Mouse (Mus musculus) liver, embryonic 14.5 days (tissue): ENCODE results near the gene Krba1. TPM values are rescaled to one million over a fixed set of nuclear protein-coding genes. Genes with fewer than 3 reads are reported as not detected.

Source experiments
- ATAC-seq: fragments of 200-750 bp; cut with Nextera tagmentation; 2 replicates; pipeline ENCODE4 v1.8.0; 2017; ENCODE audit warnings: moderate number of reproducible peaks, mild to moderate bottlenecking, moderate library complexity; ENCODE audit not compliant: insufficient read depth
- DNase-seq, 3 experiments: peaks; one replicate each; pipeline ENCODE4 v3.0.0-alpha.2; 2012 to 2013; ENCODE audit warnings: low read depth in 3 of 3, low spot score in 3 of 3
- H3K27ac ChIP-seq: fragments of 300-500 bp; sonication (generic); 2 replicates; pipeline ENCODE4 v1.5.1; 2014; ENCODE audit warnings: moderate library complexity, mild to moderate bottlenecking, control low read depth, inconsistent platforms
- H3K27me3 ChIP-seq: fragments of 300-500 bp; sonication (generic); 2 replicates; pipeline ENCODE4 v1.6.1; 2014; ENCODE audit warnings: mild to moderate bottlenecking, low read length, moderate library complexity; ENCODE audit not compliant: control insufficient read depth, insufficient read depth
- H3K36me3 ChIP-seq: fragments of 300-500 bp; sonication (generic); replicated peaks from 2 replicates; pipeline ENCODE4 v1.6.1; 2014; ENCODE audit warnings: low read depth; ENCODE audit not compliant: control insufficient read depth, insufficient read depth
- H3K4me1 ChIP-seq, 2 experiments: fragments of 200-500 bp in 1 of 2; fragments of 300-500 bp in 1 of 2; sonication (generic) in 1 of 2; replicated peaks; 2 replicates each; pipeline ENCODE4 v1.6.1; 2012 to 2014; ENCODE audit warnings: antibody characterized with exemption in 1 of 2, inconsistent platforms in 1 of 2, low read length in 1 of 2; ENCODE audit not compliant: control insufficient read depth in 2 of 2, insufficient read depth in 2 of 2
- H3K4me2 ChIP-seq: fragments of 300-500 bp; sonication (generic); 2 replicates; pipeline ENCODE4 v1.6.1; 2014; ENCODE audit warnings: low read depth, mild to moderate bottlenecking, control low read depth, moderate library complexity
- H3K4me3 ChIP-seq, 2 experiments: fragments of 200-500 bp in 1 of 2; fragments of 300-500 bp in 1 of 2; sonication (generic) in 1 of 2; 2 replicates each; pipeline ENCODE4 v1.5.1; 2012 to 2014; ENCODE audit warnings: low read depth in 2 of 2, low read length in 2 of 2, mild to moderate bottlenecking in 2 of 2, control low read depth in 1 of 2, inconsistent platforms in 1 of 2, moderate library complexity in 1 of 2; ENCODE audit not compliant: insufficient read depth in 1 of 2
- H3K9ac ChIP-seq: fragments of 300-500 bp; sonication (generic); replicated peaks from 2 replicates; pipeline ENCODE4 v1.6.1; 2014; ENCODE audit warnings: mild to moderate bottlenecking, control low read depth, moderate library complexity
- H3K9me3 ChIP-seq: fragments of 300-500 bp; sonication (generic); 2 replicates; pipeline ENCODE4 v1.6.1; 2016; ENCODE audit warnings: low read length, mixed read lengths; ENCODE audit not compliant: control insufficient read depth
- CTCF ChIP-seq: IDR thresholded peaks from 2 replicates; pipeline ENCODE4 v1.5.1; 2016; ENCODE audit warnings: antibody characterized with exemption, low read depth, control low read depth
- EP300 ChIP-seq: IDR thresholded peaks from 2 replicates; pipeline ENCODE4 v1.6.1; 2016; ENCODE audit warnings: antibody characterized with exemption, low read depth
- WGBS: fragments of 180-500 bp; shearing (Covaris S2); extraction: QIAGEN DNeasy Blood & Tissue Kit; methylation state at CpG from one replicate; pipeline ENCODE4 v1.1.7; 2014; ENCODE audit not compliant: insufficient replicate concordance; 5-methylcytosine and 5-hydroxymethylcytosine counted together
- polyA plus RNA-seq, 2 experiments: library from polyadenylated mRNA; depleted of rRNA in 1 of 2; stranded (reverse) in 1 of 2; unstranded in 1 of 2; fragments of >200 nt; fragmentation: Nextera tagmentation in 1 of 2; extraction: Ambion mirVana in 1 of 2; gene quantifications; 2 replicates each; pipeline versions ENCODE4 v1.2.1 to v1.2.3; 2012 to 2014

The Krba1 gene
- polyA plus RNA-seq, 2 experiments, result 0.94 to 1.6 TPM

DNA sequence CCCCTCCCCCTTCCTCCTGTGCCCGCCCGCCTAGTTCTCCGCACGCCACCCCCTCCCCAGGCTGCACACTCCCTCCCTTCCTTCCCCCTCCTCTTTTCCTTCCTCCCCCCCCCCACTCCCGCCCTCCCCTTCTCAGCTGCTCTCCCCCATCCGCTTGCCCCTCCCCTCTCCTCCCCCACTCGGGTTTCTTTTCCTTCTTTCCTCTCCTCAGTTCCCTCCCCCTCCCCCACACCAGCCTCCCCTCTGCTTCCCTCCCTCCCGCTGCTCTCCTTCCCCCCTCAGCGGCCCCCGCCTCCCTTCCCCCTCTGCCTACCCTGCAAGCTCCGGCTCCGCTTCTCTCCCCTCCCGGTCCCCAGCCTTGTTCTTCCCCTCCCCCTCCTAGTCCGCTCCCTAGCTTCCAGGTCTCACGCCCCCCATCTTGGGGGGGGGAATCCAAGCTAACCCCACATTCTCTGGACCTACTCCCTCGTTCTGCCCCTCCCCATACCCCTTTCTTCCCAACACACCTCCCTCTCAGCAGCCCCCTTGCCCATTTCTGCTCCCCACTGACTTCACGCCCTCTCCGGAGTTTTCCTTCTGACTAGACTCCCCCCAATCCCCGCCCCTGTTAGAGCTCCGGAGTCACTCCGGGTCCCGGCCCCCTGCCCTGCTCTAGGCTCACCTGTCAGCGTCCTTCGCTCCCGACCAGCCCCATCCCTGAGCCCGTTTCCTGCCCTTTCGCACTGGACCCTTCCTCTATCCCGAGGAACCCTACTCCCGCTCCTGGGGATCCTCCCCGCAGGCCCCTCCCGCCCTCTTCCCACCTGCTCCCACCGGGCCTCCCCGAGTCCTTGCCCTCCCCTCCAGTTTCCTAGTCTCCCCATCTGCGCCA lies 49.2 kb downstream of the Krba1 start:
- Histone ChIP-seq H3K4me1 (peaks cover 0 to 6% of the 10 kb centered on the region in 2 experiments; a peak in 1 of 4 replicates), H3K9me3 (no peaks in the 10 kb centered on the region), H3K9ac (peak overlapping the region; percentile 11; the same call in 1 of the 2 replicates), H3K36me3 (no peaks in the 10 kb centered on the region), H3K27me3 (peaks cover 21% of the 10 kb centered on the region), H3K27ac (no peak overlapping the region), H3K4me3 (peak overlapping the region; percentile 57 to 70), H3K4me2 (peak overlapping the region; percentile 64)
- TF ChIP-seq CTCF, result no peak
- no peak for TF ChIP-seq EP300
- DNase-seq (peak; percentile 28 to 36 (median 29)), ATAC-seq (peak; percentile 64)
- 2% methylated on average over 34 of the region's 34 CpGs for WGBS

DNA sequence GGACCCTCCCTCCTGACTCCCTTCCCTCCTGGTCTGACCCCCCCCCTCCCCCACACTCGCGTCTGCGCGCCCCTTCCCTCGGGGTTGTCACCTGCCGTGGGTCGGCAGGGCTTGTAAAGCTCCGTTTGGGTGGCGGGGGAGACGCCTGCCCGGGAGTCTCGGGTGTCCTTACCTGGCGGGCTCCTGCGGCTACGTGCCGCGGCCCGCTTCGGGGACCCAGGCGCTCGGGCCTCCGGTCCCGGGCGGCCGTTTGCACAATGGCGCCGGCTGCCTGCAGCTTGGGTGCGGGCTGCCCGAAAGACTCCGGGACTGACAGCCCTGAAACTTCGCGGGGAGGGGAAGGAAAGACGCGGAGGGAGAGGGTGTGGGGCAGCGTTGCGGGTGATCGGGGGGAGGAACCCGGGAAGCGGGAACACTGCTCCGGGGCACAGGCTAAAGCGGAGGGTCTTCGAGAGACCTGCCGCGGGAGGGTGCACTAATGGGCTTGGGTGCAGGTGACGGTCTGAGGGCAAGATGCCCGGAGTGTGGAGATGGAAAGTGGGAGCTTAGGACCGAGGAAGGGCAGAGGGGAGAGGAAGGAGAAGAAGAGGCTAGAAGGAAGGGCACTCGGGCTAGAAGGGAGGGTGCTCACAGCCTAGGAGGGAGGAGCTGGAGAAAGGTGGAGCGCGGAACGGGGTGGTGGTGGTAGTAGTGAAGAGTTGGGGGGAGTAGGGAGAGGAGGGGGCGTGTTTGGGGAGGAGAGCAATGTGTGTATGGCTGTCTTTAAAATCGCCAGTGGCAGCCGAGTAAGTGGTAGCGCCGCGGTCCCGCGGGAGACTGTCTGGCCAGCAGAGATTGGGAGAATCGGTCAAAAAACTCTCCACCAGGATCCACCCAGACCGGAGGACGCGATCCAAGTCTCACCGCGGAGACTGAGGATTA lies 50.1 kb downstream of the Krba1 start, which contains the start of gene Zfp467:
Gene Zfp467 (minus strand): TSS at position 645 of the 921 bp plus-strand sequence.
- H3K4me3 ChIP-seq, result peak within 1 kb of the TSS; percentile 57 to 70
- H3K27ac ChIP-seq, result no peak within 1 kb of the TSS
- H3K4me1 ChIP-seq, result peaks cover 0 to 6% of the 10 kb centered on the region in 2 experiments; a peak in 1 of 4 replicates
- ATAC-seq, result no peak
- H3K9me3 ChIP-seq, result no peaks in the 10 kb centered on the region
- under 1% methylated on average over 65 of the region's 65 CpGs for WGBS
- H3K9ac ChIP-seq, result peak within 1 kb of the TSS; percentile 11; the same call in 1 of the 2 replicates
- no peak for TF ChIP-seq CTCF
- TF ChIP-seq EP300, result no peak
- H3K36me3 ChIP-seq, result no peaks in the 10 kb centered on the region
- H3K4me2 ChIP-seq, result peak within 1 kb of the TSS; percentile 64
- no peak for DNase-seq
- H3K27me3 ChIP-seq, result peaks cover 21% of the 10 kb centered on the region

DNA sequence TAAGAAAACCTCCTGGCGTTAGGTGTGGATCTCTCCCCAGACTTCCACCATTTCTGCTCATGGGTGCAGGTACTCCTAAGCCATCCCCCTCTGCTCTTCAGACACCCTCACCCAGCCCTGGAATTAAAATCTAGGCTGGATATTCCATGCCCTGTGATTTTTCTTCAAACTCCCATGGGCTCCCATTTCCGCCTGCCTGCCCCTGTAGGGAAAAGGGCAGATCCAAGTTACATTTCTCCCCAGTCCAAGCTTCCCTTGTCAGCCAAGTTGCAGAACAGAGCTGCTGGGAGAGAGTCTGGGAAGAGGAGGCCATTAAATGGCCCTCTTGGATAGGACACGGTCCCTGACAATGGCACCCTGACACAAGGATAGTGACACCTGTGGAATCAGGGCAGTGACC lies 50.9 kb downstream of the Krba1 start:
- peaks cover 0 to 6% of the 10 kb centered on the region in 2 experiments; a peak in 1 of 4 replicates for H3K4me1 ChIP-seq
- H3K4me2 ChIP-seq, result peak overlapping the region; percentile 64; the same call in 1 of the 2 replicates
- no peaks in the 10 kb centered on the region for H3K36me3 ChIP-seq
- no peak overlapping the region for H3K9ac ChIP-seq
- no peak for ATAC-seq
- TF ChIP-seq CTCF (no peak), EP300 (no peak)
- H3K9me3 ChIP-seq, result no peaks in the 10 kb centered on the region
- no peak overlapping the region for H3K27ac ChIP-seq
- peaks cover 21% of the 10 kb centered on the region for H3K27me3 ChIP-seq
- no peak overlapping the region; a peak in 1 of 4 replicates for H3K4me3 ChIP-seq
- WGBS, result 33% methylated on average over 3 of the region's 3 CpGs
- no peak for DNase-seq

DNA sequence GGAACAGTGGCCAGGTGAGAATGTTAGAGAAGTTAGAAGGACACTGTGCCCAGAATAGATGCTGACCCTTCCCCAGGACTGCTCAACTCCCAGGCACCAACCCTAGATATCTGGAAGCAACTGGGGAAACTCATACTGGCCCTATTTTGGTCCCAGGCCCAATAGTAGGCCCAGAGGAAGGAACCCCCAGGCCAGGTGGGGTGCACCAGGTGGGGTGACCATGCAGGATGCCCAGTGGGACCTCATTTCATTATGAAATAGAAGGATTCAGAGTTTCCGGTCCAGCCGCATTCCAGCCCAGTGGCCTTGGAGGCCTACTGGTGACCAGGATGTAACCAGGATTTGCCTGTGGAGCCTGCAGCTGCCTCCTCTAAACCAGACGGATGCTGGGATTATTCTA lies 51.5 kb downstream of the Krba1 start:
- TF ChIP-seq CTCF (no peak), EP300 (no peak)
- no peak for ATAC-seq
- Histone ChIP-seq H3K9me3 (no peaks in the 10 kb centered on the region), H3K9ac (no peak overlapping the region), H3K4me1 (peaks cover 0 to 6% of the 10 kb centered on the region in 2 experiments; a peak in 1 of 4 replicates), H3K27me3 (peaks cover 21% of the 10 kb centered on the region), H3K4me2 (no peak overlapping the region), H3K4me3 (no peak overlapping the region), H3K36me3 (no peaks in the 10 kb centered on the region), H3K27ac (no peak overlapping the region)
- no peak for DNase-seq
- WGBS, result 74% methylated on average over 3 of the region's 3 CpGs
